ENCODE assay signal across 10 mouse cellular contexts in the genomic region with DNA sequence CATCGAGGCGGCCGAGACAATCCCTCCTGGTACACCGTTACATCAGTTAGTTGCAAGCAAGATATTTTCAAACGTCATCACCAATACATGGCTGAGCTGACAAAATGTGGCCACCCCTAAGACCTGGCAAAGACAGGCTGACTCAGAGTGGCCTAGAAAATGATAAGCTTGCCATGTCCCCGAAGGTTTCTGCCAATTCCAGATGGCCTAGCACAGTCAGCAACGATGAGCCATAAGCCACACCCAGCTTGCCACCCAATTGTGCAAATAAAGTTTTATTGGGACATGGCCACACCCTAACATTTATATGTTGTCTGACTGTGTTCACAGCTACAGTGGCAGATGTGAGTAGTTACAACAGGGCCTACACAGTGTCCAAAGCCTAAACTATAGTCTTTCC.
"Had no signal": no experiment of that assay in that cellular context is flagged by ENCODE, and none has a peak within 500 bp of the region (broad histone marks: within the 10 kb centered on the region; RNA-seq: fewer than 3 reads in every experiment).

No protein-coding gene starts in this region.

- H3K36me3 ChIP-seq: limb, embryonic 13.5 days; midbrain, embryonic 12.5 days; stomach, embryonic 15.5 days had no signal

- H3K9ac ChIP-seq: limb, embryonic 13.5 days; liver, embryonic 14.5 days; midbrain, embryonic 12.5 days; stomach, embryonic 15.5 days had no signal

- H3K4me1 ChIP-seq: limb, embryonic 13.5 days; stomach, embryonic 15.5 days had no signal

- H3K27me3 ChIP-seq: limb, embryonic 13.5 days; stomach, embryonic 15.5 days had no signal

- H3K27ac ChIP-seq: layer of hippocampus, adult 2 months; limb, embryonic 13.5 days; liver, embryonic 14.5 days; midbrain, embryonic 12.5 days; stomach, embryonic 15.5 days had no signal

- H3K4me2 ChIP-seq: limb, embryonic 13.5 days; midbrain, embryonic 12.5 days; stomach, embryonic 15.5 days had no signal

- H3K4me3 ChIP-seq: layer of hippocampus, adult 2 months; limb, embryonic 13.5 days; midbrain, embryonic 12.5 days; stomach, embryonic 15.5 days had no signal

- H3K9me3 ChIP-seq: limb, embryonic 13.5 days; midbrain, embryonic 12.5 days; stomach, embryonic 15.5 days had no signal

- DNase-seq: kidney, postnatal 10 days; kidney, postnatal 4 days; left cerebral cortex, postnatal 4 days; lung, adult 18-20 months; thymus, postnatal 36 days had no signal
